Mouse (Mus musculus) limb, embryonic 11.5 days (tissue): ENCODE measurements around the gene Slc22a4. TPM values are rescaled to one million over a fixed set of nuclear protein-coding genes. Genes with fewer than 3 reads are reported as not detected.

Experiments used
- ATAC-seq: fragments of 200-750 bp; cut with Nextera tagmentation; 2 replicates; pipeline ENCODE4 v1.8.0; 2017; ENCODE audit warnings: low read depth; ENCODE audit not compliant: insufficient number of reproducible peaks, low FRiP score, low TSS enrichment
- DNase-seq: peaks from one replicate; pipeline ENCODE4 v3.0.0-alpha.2; 2015; ENCODE audit warnings: low spot score
- H3K27ac ChIP-seq: fragments of 300-500 bp; sonication (generic); replicated peaks from 2 replicates; pipeline ENCODE4 v1.5.1; 2014; ENCODE audit warnings: low read depth, mild to moderate bottlenecking, low read length
- H3K27me3 ChIP-seq: fragments of 300-500 bp; sonication (generic); 2 replicates; pipeline ENCODE4 v1.6.1; 2014; ENCODE audit warnings: mild to moderate bottlenecking, low read length, mixed read lengths; ENCODE audit not compliant: control insufficient read depth, insufficient read depth
- H3K36me3 ChIP-seq: fragments of 300-500 bp; sonication (generic); 2 replicates; pipeline ENCODE4 v1.6.1; 2014; ENCODE audit warnings: mild to moderate bottlenecking, low read length, moderate library complexity, mixed read lengths; ENCODE audit not compliant: control insufficient read depth, insufficient read depth
- H3K4me1 ChIP-seq: fragments of 300-500 bp; sonication (generic); 2 replicates; pipeline ENCODE4 v1.6.1; 2014; ENCODE audit warnings: low read length, mixed read lengths; ENCODE audit not compliant: control insufficient read depth, insufficient read depth
- H3K4me2 ChIP-seq: fragments of 300-500 bp; sonication (generic); 2 replicates; pipeline ENCODE4 v1.6.1; 2014; ENCODE audit warnings: low read depth, mild to moderate bottlenecking, moderate library complexity; ENCODE audit not compliant: severe bottlenecking
- H3K4me3 ChIP-seq: fragments of 300-500 bp; sonication (generic); 2 replicates; pipeline ENCODE4 v1.5.1; 2014; ENCODE audit warnings: low read depth, low read length
- H3K9ac ChIP-seq: fragments of 300-500 bp; sonication (generic); 2 replicates; pipeline ENCODE4 v1.6.1; 2014; ENCODE audit warnings: mild to moderate bottlenecking, low read length
- H3K9me3 ChIP-seq: fragments of 300-500 bp; sonication (generic); 2 replicates; pipeline ENCODE4 v1.6.1; 2016; ENCODE audit warnings: low read length; ENCODE audit not compliant: control insufficient read depth
- WGBS: fragments of 180-500 bp; shearing (Covaris S2); extraction: QIAGEN DNeasy Blood & Tissue Kit; methylation state at CpG from one replicate; pipeline ENCODE4 v1.1.7; 2014; 5-methylcytosine and 5-hydroxymethylcytosine counted together
- polyA plus RNA-seq: library from polyadenylated mRNA; unstranded; fragments of >200 nt; fragmentation: Nextera tagmentation; extraction: Ambion mirVana; gene quantifications from 2 replicates; pipeline ENCODE4 v1.2.1, GENCODE M21; 2014

The Slc22a4 gene
- polyA plus RNA-seq, 1 experiment from 2014 or later = 0.89 TPM

- H3K4me2 ChIP-seq = peak overlapping the region; percentile 88
- ATAC-seq = 0 out of 2 replicates have a peak, but pooled peaks have one; percentile 11
- peak overlapping the region; percentile 70; the same call in 1 of the 2 replicates for H3K27ac ChIP-seq
- WGBS = 9% methylated on average over 12 of the region's 12 CpGs
- H3K4me1 ChIP-seq = peaks cover 24% of the 10 kb centered on the region
- no peaks in the 10 kb centered on the region for H3K36me3 ChIP-seq
- H3K4me3 ChIP-seq = peak overlapping the region; percentile 65
- no peaks in the 10 kb centered on the region for H3K9me3 ChIP-seq
- no peaks in the 10 kb centered on the region for H3K27me3 ChIP-seq
- H3K9ac ChIP-seq = peak overlapping the region; percentile 75
- peak; percentile 78 for DNase-seq
Measured at GRCm38 (mm10) chr11:54067318-54067995, 39.6 kb upstream of the Slc22a4 start.

- H3K36me3 ChIP-seq = no peaks in the 10 kb centered on the region
- H3K9ac ChIP-seq = no peak overlapping the region; the same call in 1 of the 2 replicates
- no peak overlapping the region for H3K4me3 ChIP-seq
- no peaks in the 10 kb centered on the region for H3K9me3 ChIP-seq
- peak overlapping the region; percentile 88 for H3K4me2 ChIP-seq
- no peak for ATAC-seq
- no peak overlapping the region for H3K27ac ChIP-seq
- no peaks in the 10 kb centered on the region for H3K27me3 ChIP-seq
- peaks cover 28% of the 10 kb centered on the region for H3K4me1 ChIP-seq
- no peak for DNase-seq
- WGBS = 69% methylated on average over 5 of the region's 5 CpGs
Measured at GRCm38 (mm10) chr11:54066400-54066799, 38.5 kb upstream of the Slc22a4 start.

- DNase-seq (no peak), ATAC-seq (no peak)
- Histone ChIP-seq H3K36me3 (no peaks in the 10 kb centered on the region), H3K9me3 (no peaks in the 10 kb centered on the region), H3K27ac (no peak overlapping the region), H3K4me1 (peaks cover 29% of the 10 kb centered on the region), H3K9ac (no peak overlapping the region), H3K4me3 (no peak overlapping the region), H3K4me2 (no peak overlapping the region), H3K27me3 (no peaks in the 10 kb centered on the region)
- 87% methylated on average over 4 of the region's 4 CpGs for WGBS
Measured at GRCm38 (mm10) chr11:54065915-54066178, 38.0 kb upstream of the Slc22a4 start.

- no peak overlapping the region for H3K4me3 ChIP-seq
- ATAC-seq (no peak), DNase-seq (no peak)
- no peaks in the 10 kb centered on the region for H3K27me3 ChIP-seq
- H3K27ac ChIP-seq = no peak overlapping the region
- no peak overlapping the region for H3K4me2 ChIP-seq
- H3K9me3 ChIP-seq = no peaks in the 10 kb centered on the region
- peaks cover 35% of the 10 kb centered on the region for H3K4me1 ChIP-seq
- no peak overlapping the region for H3K9ac ChIP-seq
- no peaks in the 10 kb centered on the region for H3K36me3 ChIP-seq
- WGBS = 87% methylated on average over 12 of the region's 12 CpGs
Measured at GRCm38 (mm10) chr11:54065106-54065914, 37.4 kb upstream of the Slc22a4 start.

GRCm38 (mm10) chr11:54064412-54064978 lies 36.6 kb upstream of the Slc22a4 start:
- ATAC-seq (no peak), DNase-seq (no peak)
- Histone ChIP-seq H3K9me3 (no peaks in the 10 kb centered on the region), H3K27me3 (no peaks in the 10 kb centered on the region), H3K4me1 (peaks cover 43% of the 10 kb centered on the region), H3K4me3 (no peak overlapping the region), H3K36me3 (no peaks in the 10 kb centered on the region), H3K4me2 (no peak overlapping the region), H3K9ac (no peak overlapping the region), H3K27ac (no peak overlapping the region)
- WGBS = 88% methylated on average over 3 of the region's 3 CpGs

DNA sequence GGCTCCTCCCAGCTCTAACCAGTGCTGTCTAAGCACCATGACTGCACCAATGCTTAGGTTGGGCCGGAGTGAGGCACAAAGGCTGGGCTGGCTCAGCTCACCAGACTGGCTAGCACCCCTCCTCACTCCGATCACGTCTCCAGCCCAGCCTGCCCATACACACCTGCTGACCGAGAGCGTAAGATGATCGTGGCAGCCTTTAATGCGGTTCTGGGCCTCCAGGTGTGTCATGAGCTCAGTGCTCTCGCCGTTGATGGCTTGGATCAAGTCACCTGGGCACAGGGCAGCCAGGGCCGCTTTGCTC lies 35.5 kb upstream of the Slc22a4 start:
- 89% methylated on average over 10 of the region's 10 CpGs for WGBS
- Histone ChIP-seq H3K4me3 (no peak overlapping the region), H3K27ac (no peak overlapping the region), H3K4me2 (no peak overlapping the region), H3K27me3 (no peaks in the 10 kb centered on the region), H3K9ac (no peak overlapping the region), H3K9me3 (no peaks in the 10 kb centered on the region), H3K36me3 (no peaks in the 10 kb centered on the region), H3K4me1 (peaks cover 53% of the 10 kb centered on the region)
- DNase-seq (no peak), ATAC-seq (no peak)

GRCm38 (mm10) chr11:54062753-54063471 lies 35.0 kb upstream of the Slc22a4 start:
- WGBS = 72% methylated on average over 9 of the region's 9 CpGs
- peaks cover 58% of the 10 kb centered on the region for H3K4me1 ChIP-seq

GRCm38 (mm10) chr11:54062086-54062752 lies 34.3 kb upstream of the Slc22a4 start:
- no peaks in the 10 kb centered on the region for H3K36me3 ChIP-seq
- H3K27ac ChIP-seq = no peak overlapping the region; the same call in 1 of the 2 replicates
- WGBS = 73% methylated on average over 12 of the region's 12 CpGs

More at GRCm38 (mm10) chr11:54062753-54063471, 35.0 kb upstream of the Slc22a4 start:
- DNase-seq = no peak
- ATAC-seq = no peak
- H3K9ac ChIP-seq = no peak overlapping the region
- no peaks in the 10 kb centered on the region for H3K9me3 ChIP-seq
- no peak overlapping the region; the same call in 1 of the 2 replicates for H3K27ac ChIP-seq
- H3K27me3 ChIP-seq = no peaks in the 10 kb centered on the region
- H3K36me3 ChIP-seq = no peaks in the 10 kb centered on the region
- H3K4me3 ChIP-seq = no peak overlapping the region
- H3K4me2 ChIP-seq = no peak overlapping the region

More at GRCm38 (mm10) chr11:54062086-54062752, 34.3 kb upstream of the Slc22a4 start:
- Histone ChIP-seq H3K9ac (no peak overlapping the region), H3K4me2 (no peak overlapping the region), H3K4me1 (peaks cover 58% of the 10 kb centered on the region), H3K27me3 (no peaks in the 10 kb centered on the region), H3K4me3 (no peak overlapping the region), H3K9me3 (no peaks in the 10 kb centered on the region)
- ATAC-seq (no peak), DNase-seq (no peak)
